Mouse (Mus musculus): ENCODE measurements around the gene 1190002N15Rik. TPM values are rescaled to one million over a fixed set of nuclear protein-coding genes. Genes with fewer than 3 reads are reported as not detected.

The 1190002N15Rik gene
- polyA plus RNA-seq, 1 experiment, result 21.7 TPM

GRCm38 (mm10) chr9:94533641-94534040, 4.2 kb downstream of the 1190002N15Rik start:
- H3K4me3 ChIP-seq (ENCODE audit: insufficient read depth, low read length), result no peak overlapping the region
- TF ChIP-seq CTCF (IDR thresholded peaks at IDR 0.05; ENCODE audit: low read depth, low read length) (no peak), POLR2A (IDR thresholded peaks at IDR 0.05; ENCODE audit: borderline replicate concordance, low read depth, low read length) (no peak)
- H3K27ac ChIP-seq (ENCODE audit: insufficient read depth, low read depth, low read length), result no peak overlapping the region
- H3K4me1 ChIP-seq (ENCODE audit: control insufficient read depth, insufficient read depth, low read length), result peaks cover 27% of the 10 kb centered on the region

GRCm38 (mm10) chr9:94529987-94530386, 7.9 kb downstream of the 1190002N15Rik start:
- no peak for TF ChIP-seq CTCF (IDR thresholded peaks at IDR 0.05; ENCODE audit: low read depth, low read length)
- TF ChIP-seq POLR2A (IDR thresholded peaks at IDR 0.05; ENCODE audit: borderline replicate concordance, low read depth, low read length), result no peak
- no peak overlapping the region for H3K4me3 ChIP-seq (ENCODE audit: insufficient read depth, low read length)
- no peak overlapping the region for H3K27ac ChIP-seq (ENCODE audit: insufficient read depth, low read depth, low read length)
- H3K4me1 ChIP-seq (ENCODE audit: control insufficient read depth, insufficient read depth, low read length), result peaks cover 30% of the 10 kb centered on the region

GRCm38 (mm10) chr9:94529146-94529746, 8.6 kb downstream of the 1190002N15Rik start:
- Histone ChIP-seq H3K4me3 (ENCODE audit: insufficient read depth, low read length) (no peak overlapping the region), H3K4me1 (ENCODE audit: control insufficient read depth, insufficient read depth, low read length) (peaks cover 27% of the 10 kb centered on the region), H3K27ac (ENCODE audit: insufficient read depth, low read depth, low read length) (no peak overlapping the region)
- TF ChIP-seq CTCF (IDR thresholded peaks at IDR 0.05; ENCODE audit: low read depth, low read length) (no peak), POLR2A (IDR thresholded peaks at IDR 0.05; ENCODE audit: borderline replicate concordance, low read depth, low read length) (no peak)

GRCm38 (mm10) chr9:94526473-94526872, 11.4 kb downstream of the 1190002N15Rik start:
- H3K4me1 ChIP-seq (ENCODE audit: control insufficient read depth, insufficient read depth, low read length), result peaks cover 15% of the 10 kb centered on the region
- H3K4me3 ChIP-seq (ENCODE audit: insufficient read depth, low read length), result no peak overlapping the region
- TF ChIP-seq POLR2A (IDR thresholded peaks at IDR 0.05; ENCODE audit: borderline replicate concordance, low read depth, low read length) (no peak), CTCF (IDR thresholded peaks at IDR 0.05; ENCODE audit: low read depth, low read length) (no peak)
- H3K27ac ChIP-seq (ENCODE audit: insufficient read depth, low read depth, low read length), result no peak overlapping the region

GRCm38 (mm10) chr9:94512246-94512645, 25.6 kb downstream of the 1190002N15Rik start:
- TF ChIP-seq POLR2A (IDR thresholded peaks at IDR 0.05; ENCODE audit: borderline replicate concordance, low read depth, low read length), result no peak
- TF ChIP-seq CTCF (IDR thresholded peaks at IDR 0.05; ENCODE audit: low read depth, low read length), result no peak
- H3K4me3 ChIP-seq (ENCODE audit: insufficient read depth, low read length), result no peak overlapping the region
- H3K27ac ChIP-seq (ENCODE audit: insufficient read depth, low read depth, low read length), result no peak overlapping the region; the same call in 1 of the 2 replicates
- peaks cover 12% of the 10 kb centered on the region for H3K4me1 ChIP-seq (ENCODE audit: control insufficient read depth, insufficient read depth, low read length)

- TF ChIP-seq POLR2A (IDR thresholded peaks at IDR 0.05; ENCODE audit: borderline replicate concordance, low read depth, low read length), result no peak
- no peak for TF ChIP-seq CTCF (IDR thresholded peaks at IDR 0.05; ENCODE audit: low read depth, low read length)
- no peak overlapping the region for H3K4me3 ChIP-seq (ENCODE audit: insufficient read depth, low read length)
- peaks cover 16% of the 10 kb centered on the region for H3K4me1 ChIP-seq (ENCODE audit: control insufficient read depth, insufficient read depth, low read length)
- H3K27ac ChIP-seq (ENCODE audit: insufficient read depth, low read depth, low read length), result no peak overlapping the region
These were observed 26.7 kb downstream of the 1190002N15Rik start for GRCm38 (mm10) chr9:94511139-94511538.

- Histone ChIP-seq H3K4me3 (ENCODE audit: insufficient read depth, low read length) (no peak overlapping the region), H3K27ac (ENCODE audit: insufficient read depth, low read depth, low read length) (no peak overlapping the region), H3K4me1 (ENCODE audit: control insufficient read depth, insufficient read depth, low read length) (peaks cover 16% of the 10 kb centered on the region)
- TF ChIP-seq CTCF (IDR thresholded peaks at IDR 0.05; ENCODE audit: low read depth, low read length) (no peak), POLR2A (IDR thresholded peaks at IDR 0.05; ENCODE audit: borderline replicate concordance, low read depth, low read length) (no peak)
These were observed 30.9 kb downstream of the 1190002N15Rik start for GRCm38 (mm10) chr9:94506980-94507379.

DNA sequence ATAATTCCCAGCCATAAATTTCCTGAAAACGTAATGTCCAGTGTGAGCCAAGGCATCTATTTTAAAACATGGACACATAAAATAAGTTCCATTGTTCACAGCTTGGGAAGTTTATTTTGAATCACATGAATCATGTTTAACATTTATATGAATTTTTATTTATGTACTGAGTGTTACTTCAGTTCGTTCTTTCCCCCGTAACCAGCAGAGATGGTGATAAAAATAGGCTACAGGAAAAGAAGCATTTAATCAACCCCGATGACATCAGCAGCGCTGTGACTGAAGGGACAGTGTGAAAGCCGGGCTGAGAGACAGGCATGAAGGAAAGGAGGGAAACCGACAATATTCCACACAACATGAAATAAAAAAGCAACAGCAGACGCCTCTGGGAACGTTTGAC, 46.4 kb downstream of the 1190002N15Rik start:
- TF ChIP-seq POLR2A (IDR thresholded peaks at IDR 0.05; ENCODE audit: borderline replicate concordance, low read depth, low read length) (no peak), CTCF (IDR thresholded peaks at IDR 0.05; ENCODE audit: low read depth, low read length) (no peak)
- Histone ChIP-seq H3K4me1 (ENCODE audit: control insufficient read depth, insufficient read depth, low read length) (peaks cover 5% of the 10 kb centered on the region), H3K27ac (ENCODE audit: insufficient read depth, low read depth, low read length) (no peak overlapping the region), H3K4me3 (ENCODE audit: insufficient read depth, low read length) (no peak overlapping the region)

DNA sequence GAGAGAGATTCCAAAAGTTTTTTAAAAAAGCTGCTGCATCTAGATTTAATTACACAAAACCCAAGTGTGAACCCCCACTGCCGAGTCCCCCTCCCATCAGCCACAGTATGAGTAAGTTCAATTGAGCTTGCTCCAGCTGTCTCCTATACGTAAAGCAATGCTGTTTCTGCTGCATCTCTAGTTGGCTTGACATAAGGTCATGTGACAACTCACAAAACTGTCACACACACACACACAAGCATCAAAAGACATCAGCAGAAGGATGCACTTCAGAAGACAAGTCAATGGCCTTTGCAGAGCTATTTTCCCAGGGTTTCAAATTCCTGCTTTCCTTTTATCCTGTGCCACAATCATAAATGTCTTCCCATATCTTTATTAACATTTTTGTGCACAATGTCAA, 49.9 kb downstream of the 1190002N15Rik start:
- Histone ChIP-seq H3K27ac (ENCODE audit: insufficient read depth, low read depth, low read length) (no peak overlapping the region), H3K4me3 (ENCODE audit: insufficient read depth, low read length) (no peak overlapping the region), H3K4me1 (ENCODE audit: control insufficient read depth, insufficient read depth, low read length) (peaks cover 5% of the 10 kb centered on the region)
- no peak for TF ChIP-seq POLR2A (IDR thresholded peaks at IDR 0.05; ENCODE audit: borderline replicate concordance, low read depth, low read length)
- no peak for TF ChIP-seq CTCF (IDR thresholded peaks at IDR 0.05; ENCODE audit: low read depth, low read length)

GRCm38 (mm10) chr9:94483291-94483879, 54.5 kb downstream of the 1190002N15Rik start:
- Histone ChIP-seq H3K4me3 (ENCODE audit: insufficient read depth, low read length) (no peak overlapping the region), H3K4me1 (ENCODE audit: control insufficient read depth, insufficient read depth, low read length) (no peaks in the 10 kb centered on the region), H3K27ac (ENCODE audit: insufficient read depth, low read depth, low read length) (no peak overlapping the region)
- TF ChIP-seq POLR2A (IDR thresholded peaks at IDR 0.05; ENCODE audit: borderline replicate concordance, low read depth, low read length) (no peak), CTCF (IDR thresholded peaks at IDR 0.05; ENCODE audit: low read depth, low read length) (no peak)
